Mouse (Mus musculus): ENCODE results near the gene Gm2115.

The Gm2115 gene

GRCm38 (mm10) chr7:84586360-84587100, 57.8 kb downstream of the Gm2115 start:
- DNase-seq (ENCODE audit: low spot score) = no peak

- DNase-seq (ENCODE audit: low spot score) = no peak
Observed at GRCm38 (mm10) chr7:84587101-84587783, 58.5 kb downstream of the Gm2115 start.

- DNase-seq (ENCODE audit: low spot score) = no peak
Observed at GRCm38 (mm10) chr7:84590622-84591021, 61.9 kb downstream of the Gm2115 start.

- no peak for DNase-seq (ENCODE audit: low spot score)
Observed at GRCm38 (mm10) chr7:84591347-84591746, 62.6 kb downstream of the Gm2115 start.

GRCm38 (mm10) chr7:84594087-84594916, 65.5 kb downstream of the Gm2115 start:
- no peak for DNase-seq (ENCODE audit: low spot score)

- DNase-seq (ENCODE audit: low spot score) = no peak
Observed at GRCm38 (mm10) chr7:84594917-84595303, 66.2 kb downstream of the Gm2115 start.

- DNase-seq (ENCODE audit: low spot score) = no peak
Observed at GRCm38 (mm10) chr7:84596002-84596401, 67.2 kb downstream of the Gm2115 start.

GRCm38 (mm10) chr7:84596633-84597032, 67.9 kb downstream of the Gm2115 start:
- no peak for DNase-seq (ENCODE audit: low spot score)

- no peak for DNase-seq (ENCODE audit: low spot score)
Observed at GRCm38 (mm10) chr7:84600631-84601030, 71.9 kb downstream of the Gm2115 start.

GRCm38 (mm10) chr7:84601331-84601730, 72.6 kb downstream of the Gm2115 start:
- no peak for DNase-seq (ENCODE audit: low spot score)

GRCm38 (mm10) chr7:84604501-84604900, 75.7 kb downstream of the Gm2115 start:
- DNase-seq (ENCODE audit: low spot score) = no peak

- no peak for DNase-seq (ENCODE audit: low spot score)
Observed at GRCm38 (mm10) chr7:84605033-84605687, 76.4 kb downstream of the Gm2115 start.

- peak; percentile 42 for DNase-seq (ENCODE audit: low spot score)
Observed at GRCm38 (mm10) chr7:84605704-84606292, 77.0 kb downstream of the Gm2115 start.

GRCm38 (mm10) chr7:84606293-84606749, 77.6 kb downstream of the Gm2115 start, which contains the start of gene Fah:
TSS of gene Fah (minus strand) at chr7:84606722.
- DNase-seq (ENCODE audit: low spot score) = no peak

GRCm38 (mm10) chr7:84611609-84612008, 82.9 kb downstream of the Gm2115 start:
- DNase-seq (ENCODE audit: low spot score) = no peak

GRCm38 (mm10) chr7:84612445-84612844, 83.7 kb downstream of the Gm2115 start:
- DNase-seq (ENCODE audit: low spot score) = no peak

GRCm38 (mm10) chr7:84618951-84619350, 90.2 kb downstream of the Gm2115 start:
- no peak for DNase-seq (ENCODE audit: low spot score)

- no peak for DNase-seq (ENCODE audit: low spot score)
Observed at GRCm38 (mm10) chr7:84620956-84621355, 92.2 kb downstream of the Gm2115 start.

GRCm38 (mm10) chr7:84623718-84624117, 95.0 kb downstream of the Gm2115 start:
- no peak for DNase-seq (ENCODE audit: low spot score)

- DNase-seq (ENCODE audit: low spot score) = no peak
Observed at GRCm38 (mm10) chr7:84631878-84632277, 103.1 kb downstream of the Gm2115 start.

Measured in ovary, postnatal 10 days (tissue).